Mouse (Mus musculus) kidney, adult 11 months (tissue): ENCODE measurements at regions not wholly inside any gene's neighbourhood (a gene's known extent, or its start where the extent isn't known, plus 50 kb on each side); places are given as distances from the start of the nearest gene placed in this dataset.

ENCODE experiments used
- DNase-seq: peaks from one replicate; pipeline ENCODE4 v3.0.0; 2022

- peak; percentile 34 for DNase-seq
Observed at GRCm38 (mm10) chr8:116115811-116116372, 388.9 kb upstream of the Dynlrb2 start.

DNA sequence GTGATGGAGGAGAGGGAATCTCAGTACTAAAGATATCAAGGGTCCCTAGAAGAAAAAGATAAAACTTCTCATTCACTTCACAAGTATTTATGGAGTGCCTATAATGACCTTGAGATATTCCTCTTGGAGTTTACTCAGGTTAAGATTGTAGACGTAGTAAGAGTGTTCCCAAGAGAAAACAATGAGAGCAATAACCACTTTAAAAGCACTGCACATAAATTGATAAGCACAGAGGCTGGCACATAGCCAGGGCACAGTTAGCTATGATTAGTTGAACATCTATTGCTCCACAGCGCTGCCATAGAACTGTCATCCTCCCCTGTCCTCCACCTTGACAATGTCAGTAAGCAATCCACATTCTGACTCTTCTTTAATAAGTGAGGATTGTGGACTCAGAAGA is 389.8 kb upstream of the Dynlrb2 start:
- DNase-seq: no peak

DNA sequence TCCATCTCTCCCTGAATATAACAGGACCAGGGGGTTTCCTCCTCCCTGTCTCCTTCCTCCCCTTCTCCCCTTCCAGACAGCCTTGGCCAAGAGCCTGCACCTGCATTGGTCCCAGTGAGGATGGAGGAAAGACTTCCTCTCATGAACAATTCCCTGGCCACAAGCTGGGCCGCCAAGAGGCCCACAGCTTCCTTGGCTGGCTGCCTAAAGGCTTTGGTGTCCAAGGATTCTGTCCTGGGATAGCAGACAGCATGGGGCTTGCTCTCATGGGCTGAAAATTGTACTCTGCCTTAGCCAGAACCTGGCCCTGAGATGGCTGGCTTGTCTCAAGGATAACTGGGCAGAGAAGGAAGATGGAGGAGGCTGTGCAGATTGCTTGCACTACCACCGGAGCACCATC is 390.3 kb upstream of the Dynlrb2 start:
- peak; percentile 11 for DNase-seq

GRCm38 (mm10) chr8:116111168-116111567 is 393.6 kb upstream of the Dynlrb2 start:
- DNase-seq: no peak

GRCm38 (mm10) chr8:116096666-116097065 is 389.1 kb upstream of the Maf start:
- peak; percentile 15 for DNase-seq

DNA sequence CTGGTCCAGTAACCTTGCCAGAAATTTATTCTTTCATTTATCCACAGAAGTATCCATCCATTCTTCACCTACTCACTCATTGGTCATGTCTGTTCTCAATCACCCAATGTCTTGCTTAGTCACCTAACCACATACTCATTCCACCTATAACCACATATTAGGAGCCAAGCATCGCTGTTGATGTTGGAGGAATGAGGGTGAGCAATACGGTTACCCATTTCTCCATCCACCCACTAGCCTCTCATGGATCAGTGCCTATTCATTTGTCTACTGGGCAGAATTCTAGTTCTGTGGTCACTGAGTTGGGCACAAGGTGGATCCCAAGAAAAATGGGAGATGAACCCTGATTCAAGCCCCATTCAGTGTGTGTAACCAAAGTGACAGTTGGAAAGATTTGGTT is 375.6 kb upstream of the Maf start:
- no peak for DNase-seq

DNA sequence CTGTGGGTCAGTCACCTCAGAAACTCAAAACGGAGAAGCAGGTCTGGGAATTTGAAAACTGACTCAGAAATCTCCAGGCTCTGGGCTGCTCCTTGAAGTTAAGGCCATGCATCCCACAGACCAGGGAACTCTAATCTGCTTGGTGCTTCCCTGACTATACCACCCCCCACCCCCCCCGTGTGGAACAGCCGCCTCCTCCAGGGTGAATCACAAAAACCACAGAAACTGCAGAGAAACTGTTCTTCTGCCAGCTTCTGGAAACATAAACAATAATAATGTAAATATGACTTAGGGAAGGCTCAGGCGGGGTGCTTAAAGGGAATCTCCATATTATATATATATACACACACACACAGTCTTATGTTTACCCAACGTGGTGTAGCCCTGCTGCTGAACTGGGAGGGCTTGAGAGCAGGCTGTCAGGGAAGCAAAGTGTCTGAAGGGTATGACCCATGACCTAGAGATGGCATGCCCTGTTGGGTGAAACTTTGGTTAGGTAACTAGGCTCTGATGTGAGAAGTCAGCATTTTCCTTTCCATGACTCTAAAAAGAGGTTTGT is 371.3 kb upstream of the Maf start:
- DNase-seq: no peak

GRCm38 (mm10) chr8:116071497-116071896 is 363.9 kb upstream of the Maf start:
- no peak for DNase-seq

DNA sequence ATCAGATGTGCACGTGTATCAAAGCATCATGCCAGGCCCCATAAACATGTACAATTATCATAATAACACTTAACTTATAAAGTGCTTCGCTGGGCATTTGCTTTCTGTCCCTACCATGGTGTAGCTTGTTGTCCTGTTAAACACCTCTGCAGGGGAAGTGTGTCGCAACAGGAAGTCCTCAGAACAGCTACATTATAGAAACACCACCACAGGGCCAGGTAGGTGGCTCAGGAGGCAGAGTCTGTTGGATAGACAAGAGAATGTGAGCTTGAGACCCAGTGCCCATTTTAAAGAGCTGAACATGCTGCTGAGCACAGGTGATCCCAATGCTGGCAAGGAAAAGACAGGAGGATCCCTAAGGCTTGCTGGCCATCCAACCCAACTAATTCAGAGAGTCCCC is 361.9 kb upstream of the Maf start:
- DNase-seq: no peak

DNA sequence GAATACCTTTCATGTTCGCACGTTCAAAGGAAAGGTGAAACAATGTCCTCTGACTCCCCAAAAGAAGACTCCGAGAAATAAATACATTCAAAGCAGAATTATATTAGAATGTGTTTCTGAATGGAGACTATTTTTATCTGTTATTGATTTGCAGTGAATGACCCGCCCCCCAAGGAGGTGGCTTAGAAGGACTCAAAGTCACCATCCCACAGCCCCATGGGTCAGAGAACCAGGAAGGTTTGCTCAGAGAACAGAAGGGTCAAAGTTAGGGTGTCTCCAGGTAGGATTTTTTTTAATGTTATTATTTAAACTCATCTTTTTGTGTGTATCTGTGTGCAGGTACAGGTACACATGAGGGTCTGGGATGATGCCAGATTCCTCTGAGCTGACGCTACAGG is 360.4 kb upstream of the Maf start:
- no peak for DNase-seq

DNA sequence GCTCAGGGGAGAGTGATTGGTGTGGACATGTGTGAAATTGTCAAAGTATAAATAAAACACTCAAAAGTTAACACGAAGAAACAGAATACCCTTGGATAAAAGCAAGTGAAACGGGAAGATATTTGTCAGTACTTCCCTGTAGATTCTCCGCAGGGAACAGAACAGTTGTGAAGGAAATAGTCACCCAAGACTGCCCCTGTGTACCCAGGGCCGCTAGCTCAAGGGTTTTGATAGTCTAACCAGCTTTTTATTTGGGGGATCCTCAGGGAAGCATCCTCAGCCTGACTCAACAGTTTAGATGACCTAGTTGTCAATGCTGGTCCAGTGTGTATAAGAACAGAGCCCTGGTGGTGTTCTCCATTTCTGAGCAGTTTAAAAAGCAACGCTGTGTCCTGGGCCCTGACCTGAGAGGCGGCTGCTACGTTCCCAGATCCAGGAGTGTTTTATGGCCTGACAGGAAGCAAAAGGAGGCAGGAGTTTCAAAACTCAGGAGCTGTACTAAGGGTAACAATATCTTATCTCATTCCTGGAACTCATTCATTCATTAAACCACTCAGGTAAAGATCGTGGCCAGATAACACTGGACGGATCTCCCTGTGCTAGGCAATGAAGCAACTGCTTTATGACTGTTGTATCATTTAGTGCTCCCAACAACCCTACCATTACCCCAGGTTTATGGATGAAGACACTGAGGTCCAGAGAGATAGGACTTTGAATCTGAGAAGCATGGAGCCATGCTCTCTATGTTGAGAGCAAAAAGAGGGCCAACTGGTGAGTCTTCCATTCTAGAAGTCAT is 359.8 kb upstream of the Maf start:
- no peak for DNase-seq

- no peak for DNase-seq
Observed at GRCm38 (mm10) chr8:116065871-116066270, 358.3 kb upstream of the Maf start.

- DNase-seq: no peak
Observed at GRCm38 (mm10) chr8:116065327-116065726, 357.7 kb upstream of the Maf start.

GRCm38 (mm10) chr8:116064562-116064961 is 357.0 kb upstream of the Maf start:
- no peak for DNase-seq

DNA sequence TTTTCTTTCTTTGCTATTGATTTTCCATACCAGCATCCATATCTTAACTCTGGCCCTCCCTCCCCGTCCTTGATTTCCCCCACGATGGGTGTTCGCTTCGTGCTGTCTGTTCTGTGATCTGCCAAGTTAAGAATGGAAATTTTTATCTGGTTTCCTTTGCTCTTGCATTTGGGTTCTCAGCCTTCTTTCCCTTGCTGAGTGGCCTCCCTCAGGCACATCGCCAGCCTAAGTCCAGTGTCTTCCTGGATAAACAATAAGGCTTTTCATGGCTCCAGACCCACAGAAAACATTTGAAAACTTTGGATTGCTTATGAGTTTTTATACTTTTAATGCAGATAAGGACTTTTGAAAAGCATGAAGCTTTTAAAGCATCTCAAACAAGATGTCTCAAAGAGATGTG is 355.9 kb upstream of the Maf start:
- no peak for DNase-seq

GRCm38 (mm10) chr8:116053483-116053882 is 345.9 kb upstream of the Maf start:
- DNase-seq: no peak

- no peak for DNase-seq
Observed at GRCm38 (mm10) chr8:116053043-116053442, 345.4 kb upstream of the Maf start.

DNA sequence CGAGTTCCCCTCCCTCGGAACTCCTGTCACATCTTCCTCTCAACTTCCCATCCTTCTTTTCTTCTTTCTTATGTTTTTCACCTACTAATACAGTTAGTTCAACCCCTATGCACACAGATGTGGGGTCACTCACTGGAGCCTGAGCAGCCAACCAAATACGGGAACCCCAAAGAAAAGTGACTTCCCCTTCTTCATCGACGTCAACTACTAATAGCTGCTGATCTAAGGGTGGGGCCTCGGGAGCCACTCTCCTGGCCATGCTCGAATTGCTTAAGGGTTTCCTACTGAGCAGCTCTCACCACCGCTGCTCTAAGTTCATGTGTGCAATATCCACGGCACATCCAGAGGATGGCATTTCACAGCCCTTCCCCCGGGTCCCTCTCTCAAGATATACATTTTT is 340.9 kb upstream of the Maf start:
- no peak for DNase-seq

GRCm38 (mm10) chr8:116046859-116047258 is 339.3 kb upstream of the Maf start:
- no peak for DNase-seq

- no peak for DNase-seq
Observed at GRCm38 (mm10) chr8:116045526-116045925, 337.9 kb upstream of the Maf start.

DNA sequence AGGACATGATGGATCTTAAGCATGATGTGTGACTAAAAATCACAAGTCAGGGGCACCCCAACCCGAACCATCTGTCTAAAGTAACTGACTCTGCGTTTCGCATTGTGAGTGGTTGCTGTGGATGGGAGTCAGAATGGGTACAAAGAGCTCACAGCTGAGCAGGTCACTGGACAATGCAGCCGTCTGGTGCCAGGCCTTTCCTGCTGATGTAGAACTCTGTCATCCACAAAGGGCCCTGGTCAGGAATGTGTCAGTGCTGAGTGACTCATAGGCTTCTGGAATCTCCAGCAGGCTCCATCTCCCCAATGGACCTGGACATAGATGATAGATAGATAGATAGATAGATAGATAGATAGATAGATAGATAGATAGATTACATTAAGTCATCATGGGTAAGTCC is 335.8 kb upstream of the Maf start:
- DNase-seq: no peak

GRCm38 (mm10) chr8:116030966-116031365 is 323.4 kb upstream of the Maf start:
- DNase-seq: no peak

DNA sequence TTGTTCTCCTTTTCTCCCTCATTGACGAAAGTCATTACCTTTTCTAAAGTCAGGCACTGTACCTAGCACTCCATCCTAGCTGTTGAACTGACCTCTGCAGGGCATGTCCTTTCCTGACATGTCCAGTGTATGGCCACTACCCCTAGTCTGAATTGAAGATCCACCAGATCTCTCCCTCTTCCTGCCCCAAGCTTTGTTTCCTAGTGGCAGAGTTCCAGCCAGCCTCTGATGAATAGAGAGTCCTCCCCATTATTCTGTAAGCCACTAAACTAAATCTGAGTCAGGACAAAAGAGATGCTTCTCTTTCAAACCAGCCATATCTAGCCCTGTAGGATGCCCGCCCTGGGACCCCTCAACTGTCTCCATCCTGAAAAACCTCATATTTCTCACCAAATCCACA is 317.7 kb upstream of the Maf start:
- no peak for DNase-seq

GRCm38 (mm10) chr8:116024811-116025210 is 317.2 kb upstream of the Maf start:
- DNase-seq: no peak

DNA sequence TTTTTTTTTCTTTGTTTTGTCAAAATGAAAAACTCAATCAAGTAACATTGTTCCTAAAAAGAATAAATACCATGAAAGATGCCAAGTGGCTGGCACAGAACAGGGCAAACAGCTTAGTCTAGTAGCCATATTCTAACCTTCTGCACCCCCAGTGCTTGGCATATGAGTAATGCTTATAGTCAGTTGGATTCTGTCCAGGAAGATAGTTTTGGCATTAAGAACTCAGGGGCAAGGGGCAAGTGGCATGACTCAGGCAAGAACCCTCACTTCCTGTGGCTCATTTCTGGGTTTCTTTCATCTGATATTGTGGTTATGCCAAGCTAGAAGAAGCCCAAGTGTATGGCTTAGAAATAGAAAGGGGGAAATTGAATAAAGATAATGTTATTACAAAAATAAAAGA is 314.1 kb upstream of the Maf start:
- DNase-seq: no peak
